Mouse (Mus musculus): ENCODE results near the gene Syne2. TPM values are rescaled to one million over a fixed set of nuclear protein-coding genes. Genes with fewer than 3 reads are reported as not detected.
A peak's percentile ranks its signal among the peaks of the same experiment; 100 is the strongest.

Gene Syne2
- polyA plus RNA-seq, 1 experiment: 0.78 TPM

GRCm38 (mm10) chr12:75806281-75806680 is 11.7 kb upstream of the Syne2 start:
- no peaks in the 10 kb centered on the region for H3K36me3 ChIP-seq (replicated peaks; ENCODE audit: low read length)
- H3K4me3 ChIP-seq (replicated peaks): no peak overlapping the region
- H3K9me3 ChIP-seq: peaks cover 11% of the 10 kb centered on the region; the same call in 1 of the 2 replicates
- no peak for TF ChIP-seq FLI1 (IDR thresholded peaks at IDR 0.05; ENCODE audit: low read length)
- no peak for TF ChIP-seq GATA1 (IDR thresholded peaks at IDR 0.05; ENCODE audit: borderline replicate concordance, low read length)
- H3K27me3 ChIP-seq (replicated peaks): peaks cover 14% of the 10 kb centered on the region
- no peaks in the 10 kb centered on the region for H3K4me1 ChIP-seq

- H3K27me3 ChIP-seq (replicated peaks): peaks cover 54% of the 10 kb centered on the region
- H3K9me3 ChIP-seq: peaks cover 13% of the 10 kb centered on the region
- no peaks in the 10 kb centered on the region for H3K36me3 ChIP-seq (replicated peaks; ENCODE audit: low read length)
- no peak for TF ChIP-seq GATA1 (IDR thresholded peaks at IDR 0.05; ENCODE audit: borderline replicate concordance, low read length)
- no peak for TF ChIP-seq FLI1 (IDR thresholded peaks at IDR 0.05; ENCODE audit: low read length)
- no peak overlapping the region for H3K4me3 ChIP-seq (replicated peaks)
- H3K4me1 ChIP-seq: peaks cover 16% of the 10 kb centered on the region
Observed at GRCm38 (mm10) chr12:75813766-75814165, 4.2 kb upstream of the Syne2 start.

- H3K9me3 ChIP-seq: peaks cover 13% of the 10 kb centered on the region
- no peak overlapping the region for H3K4me3 ChIP-seq (replicated peaks)
- peaks cover 62% of the 10 kb centered on the region for H3K27me3 ChIP-seq (replicated peaks)
- H3K4me1 ChIP-seq: peaks cover 24% of the 10 kb centered on the region
- TF ChIP-seq FLI1 (IDR thresholded peaks at IDR 0.05; ENCODE audit: low read length): no peak
- H3K36me3 ChIP-seq (replicated peaks; ENCODE audit: low read length): no peaks in the 10 kb centered on the region
Observed at GRCm38 (mm10) chr12:75814551-75814950, 3.4 kb upstream of the Syne2 start.

GRCm38 (mm10) chr12:75816981-75817856 is 715 bp upstream of the Syne2 start:
- H3K27me3 ChIP-seq (replicated peaks): peaks cover 89% of the 10 kb centered on the region
- H3K9me3 ChIP-seq: peaks cover 11% of the 10 kb centered on the region
- H3K4me1 ChIP-seq: peaks cover 24% of the 10 kb centered on the region
- TF ChIP-seq FLI1 (IDR thresholded peaks at IDR 0.05; ENCODE audit: low read length): no peak
- TF ChIP-seq GATA1 (IDR thresholded peaks at IDR 0.05; ENCODE audit: borderline replicate concordance, low read length): no peak
- no peaks in the 10 kb centered on the region for H3K36me3 ChIP-seq (replicated peaks; ENCODE audit: low read length)
- H3K4me3 ChIP-seq (replicated peaks): peak overlapping the region; percentile 94

GRCm38 (mm10) chr12:75818453-75819434 is 810 bp downstream of the Syne2 start:
- Histone ChIP-seq H3K36me3 (replicated peaks; ENCODE audit: low read length) (no peaks in the 10 kb centered on the region), H3K4me3 (replicated peaks) (peak overlapping the region; percentile 94), H3K27me3 (replicated peaks) (peaks cover 90% of the 10 kb centered on the region), H3K4me1 (peaks cover 24% of the 10 kb centered on the region), H3K9me3 (peaks cover 1% of the 10 kb centered on the region)
- no peak for TF ChIP-seq FLI1 (IDR thresholded peaks at IDR 0.05; ENCODE audit: low read length)
- no peak for TF ChIP-seq GATA1 (IDR thresholded peaks at IDR 0.05; ENCODE audit: borderline replicate concordance, low read length)

- Histone ChIP-seq H3K27me3 (replicated peaks) (peaks cover 85% of the 10 kb centered on the region), H3K4me3 (replicated peaks) (no peak overlapping the region), H3K9me3 (no peaks in the 10 kb centered on the region), H3K4me1 (peaks cover 23% of the 10 kb centered on the region), H3K36me3 (replicated peaks; ENCODE audit: low read length) (no peaks in the 10 kb centered on the region)
- no peak for TF ChIP-seq FLI1 (IDR thresholded peaks at IDR 0.05; ENCODE audit: low read length)
Observed at GRCm38 (mm10) chr12:75819481-75819880, 1.5 kb downstream of the Syne2 start.

- Histone ChIP-seq H3K36me3 (replicated peaks; ENCODE audit: low read length) (no peaks in the 10 kb centered on the region), H3K4me3 (replicated peaks) (no peak overlapping the region), H3K9me3 (no peaks in the 10 kb centered on the region), H3K27me3 (replicated peaks) (peaks cover 83% of the 10 kb centered on the region), H3K4me1 (peaks cover 21% of the 10 kb centered on the region)
- TF ChIP-seq FLI1 (IDR thresholded peaks at IDR 0.05; ENCODE audit: low read length) (no peak), GATA1 (IDR thresholded peaks at IDR 0.05; ENCODE audit: borderline replicate concordance, low read length) (no peak)
Observed at GRCm38 (mm10) chr12:75820216-75820615, 2.3 kb downstream of the Syne2 start.

- Histone ChIP-seq H3K4me1 (peaks cover 21% of the 10 kb centered on the region), H3K4me3 (replicated peaks) (no peak overlapping the region), H3K9me3 (no peaks in the 10 kb centered on the region), H3K36me3 (replicated peaks; ENCODE audit: low read length) (no peaks in the 10 kb centered on the region), H3K27me3 (replicated peaks) (peaks cover 78% of the 10 kb centered on the region)
- TF ChIP-seq GATA1 (IDR thresholded peaks at IDR 0.05; ENCODE audit: borderline replicate concordance, low read length) (no peak), FLI1 (IDR thresholded peaks at IDR 0.05; ENCODE audit: low read length) (no peak)
Observed at GRCm38 (mm10) chr12:75822122-75822521, 4.2 kb downstream of the Syne2 start.

- Histone ChIP-seq H3K4me1 (peaks cover 10% of the 10 kb centered on the region), H3K36me3 (replicated peaks; ENCODE audit: low read length) (no peaks in the 10 kb centered on the region), H3K4me3 (replicated peaks) (no peak overlapping the region), H3K27me3 (replicated peaks) (peaks cover 77% of the 10 kb centered on the region), H3K9me3 (no peaks in the 10 kb centered on the region)
- TF ChIP-seq FLI1 (IDR thresholded peaks at IDR 0.05; ENCODE audit: low read length) (no peak), GATA1 (IDR thresholded peaks at IDR 0.05; ENCODE audit: borderline replicate concordance, low read length) (no peak)
Observed at GRCm38 (mm10) chr12:75823475-75823874, 5.5 kb downstream of the Syne2 start.

Data from megakaryocyte, embryonic 14.5 days (primary cell).